32 mouse cellular contexts compared by ENCODE assay signal in genomic region chr5:20103869-20104268, GRCm38 (mm10).
"Had no signal": no experiment of that assay in that cellular context is flagged by ENCODE, and none has a peak within 500 bp of the region (broad histone marks: within the 10 kb centered on the region; RNA-seq: fewer than 3 reads in every experiment).

No protein-coding gene starts in this region.

- H3K36me3 ChIP-seq: limb, embryonic 10.5 days; limb, embryonic 12.5 days; limb, embryonic 13.5 days; limb, embryonic 15.5 days; liver, embryonic 12.5 days; liver, embryonic 13.5 days; liver, embryonic 15.5 days; lung, embryonic 15.5 days; midbrain, embryonic 10.5 days; midbrain, embryonic 12.5 days; midbrain, embryonic 13.5 days; midbrain, embryonic 15.5 days had no signal

- H3K4me3 ChIP-seq: left cerebral cortex, adult 2 months; limb, embryonic 10.5 days; limb, embryonic 12.5 days; limb, embryonic 13.5 days; limb, embryonic 15.5 days; liver, embryonic 12.5 days; liver, embryonic 13.5 days; liver, embryonic 15.5 days; lung, embryonic 15.5 days; megakaryocyte, embryonic 14.5 days; midbrain, embryonic 10.5 days; midbrain, embryonic 12.5 days; midbrain, embryonic 13.5 days; midbrain, embryonic 15.5 days; myocyte had no signal

- DNase-seq: left cerebral cortex, postnatal 4 days; liver; liver, embryonic 13.5 days; liver, postnatal 0 days; lung, adult 18-20 months; lung, adult 2 months; lung, embryonic 14.5 days; lung, postnatal 10 days; lung, postnatal 14 days; lung, postnatal 36 days; lung, postnatal 4 days; midbrain, embryonic 14.5 days had no signal

- H3K9me3 ChIP-seq: limb, embryonic 10.5 days; limb, embryonic 12.5 days; limb, embryonic 13.5 days; limb, embryonic 15.5 days; liver, embryonic 12.5 days; liver, embryonic 15.5 days; lung, embryonic 15.5 days; megakaryocyte, embryonic 14.5 days; midbrain, embryonic 10.5 days; midbrain, embryonic 12.5 days; midbrain, embryonic 13.5 days; midbrain, embryonic 15.5 days had no signal

- H3K4me2 ChIP-seq: limb, embryonic 12.5 days; limb, embryonic 13.5 days; limb, embryonic 15.5 days; liver, embryonic 11.5 days; liver, embryonic 12.5 days; liver, embryonic 13.5 days; liver, embryonic 15.5 days; lung, embryonic 14.5 days; lung, embryonic 15.5 days; midbrain, embryonic 11.5 days; midbrain, embryonic 12.5 days; midbrain, embryonic 13.5 days; midbrain, embryonic 15.5 days had no signal

- H3K27me3 ChIP-seq: limb, embryonic 12.5 days; limb, embryonic 13.5 days; limb, embryonic 15.5 days; liver, embryonic 12.5 days; liver, embryonic 13.5 days; liver, embryonic 15.5 days; lung, embryonic 15.5 days; megakaryocyte, embryonic 14.5 days; midbrain, embryonic 12.5 days; midbrain, embryonic 13.5 days; midbrain, embryonic 15.5 days had no signal

- H3K9ac ChIP-seq: limb, embryonic 12.5 days; limb, embryonic 13.5 days; limb, embryonic 15.5 days; liver, embryonic 12.5 days; liver, embryonic 13.5 days; liver, embryonic 14.5 days; liver, embryonic 15.5 days; liver, postnatal 0 days; lung, embryonic 14.5 days; lung, embryonic 15.5 days; midbrain, embryonic 12.5 days; midbrain, embryonic 13.5 days; midbrain, embryonic 15.5 days had no signal

- H3K4me1 ChIP-seq: limb, embryonic 10.5 days; limb, embryonic 12.5 days; limb, embryonic 13.5 days; limb, embryonic 15.5 days; liver, embryonic 12.5 days; liver, embryonic 13.5 days; liver, embryonic 15.5 days; lung, embryonic 15.5 days; megakaryocyte, embryonic 14.5 days; midbrain, embryonic 12.5 days had no signal

- H3K27ac ChIP-seq: limb, embryonic 10.5 days; limb, embryonic 12.5 days; limb, embryonic 13.5 days; limb, embryonic 15.5 days; liver, embryonic 12.5 days; liver, embryonic 13.5 days; liver, embryonic 14.5 days; liver, embryonic 15.5 days; lung, embryonic 15.5 days; macrophage; midbrain, embryonic 10.5 days; midbrain, embryonic 12.5 days; midbrain, embryonic 13.5 days; midbrain, embryonic 15.5 days had no signal

- ATAC-seq: liver, embryonic 12.5 days; liver, postnatal 0 days; lung, postnatal 0 days; midbrain, embryonic 13.5 days; midbrain, embryonic 15.5 days; midbrain, embryonic 16.5 days had no signal
